Mouse (Mus musculus) MEL (cell line): Measurements from ENCODE around the gene Tnrc6c. TPM values are rescaled to one million over a fixed set of nuclear protein-coding genes. Genes with fewer than 3 reads are reported as not detected.

Source experiments
- DNase-seq: peaks from one replicate; pipeline ENCODE4 v3.0.0; 2011; ENCODE audit warnings: low read depth, low spot score
- H3K27ac ChIP-seq: 2 replicates; pipeline ENCODE4 v1.5.1; 2012; ENCODE audit warnings: low read depth, mild to moderate bottlenecking, control low read depth, low read length, moderate library complexity; ENCODE audit not compliant: control insufficient read depth
- H3K27me3 ChIP-seq, 2 experiments: fragments of 150-350 bp in 1 of 2; sonication (generic) in 1 of 2; 2 replicates each; pipeline ENCODE4 v1.6.1; 2012; ENCODE audit warnings: low read length in 2 of 2, mild to moderate bottlenecking in 2 of 2, improper control_type of control experiment in 1 of 2, moderate library complexity in 1 of 2; ENCODE audit not compliant: insufficient read depth in 2 of 2, control insufficient read depth in 1 of 2
- H3K36me3 ChIP-seq, 2 experiments: 2 replicates each; pipeline ENCODE4 v1.6.1; 2012 to 2014; ENCODE audit warnings: low read length in 2 of 2, improper control_type of control experiment in 1 of 2, inconsistent platforms in 1 of 2, mild to moderate bottlenecking in 1 of 2; ENCODE audit not compliant: insufficient read depth in 2 of 2, control insufficient read depth in 1 of 2
- H3K4me1 ChIP-seq, 2 experiments: fragments of 150-350 bp in 1 of 2; sonication (generic) in 1 of 2; 2 replicates each; pipeline ENCODE4 v1.6.1; 2012; ENCODE audit warnings: low read length in 2 of 2, improper control_type of control experiment in 1 of 2, mild to moderate bottlenecking in 1 of 2; ENCODE audit not compliant: insufficient read depth in 2 of 2, control insufficient read depth in 1 of 2
- H3K4me3 ChIP-seq, 2 experiments: fragments of 150-350 bp in 1 of 2; sonication (generic) in 1 of 2; 2 replicates each; pipeline ENCODE4 v1.5.1; 2012; ENCODE audit warnings: low read depth in 2 of 2, low read length in 2 of 2, mild to moderate bottlenecking in 2 of 2, moderate library complexity in 2 of 2, control low read depth in 1 of 2, improper control_type of control experiment in 1 of 2; ENCODE audit not compliant: control insufficient read depth in 1 of 2, insufficient read depth in 1 of 2
- H3K79me2 ChIP-seq: 2 replicates; pipeline ENCODE4 v1.6.1; 2012; ENCODE audit warnings: mild to moderate bottlenecking, low read length, moderate library complexity; ENCODE audit not compliant: control insufficient read depth, poor library complexity, insufficient read depth
- H3K9ac ChIP-seq: 2 replicates; pipeline ENCODE4 v1.6.1; 2012; ENCODE audit warnings: low read depth, mild to moderate bottlenecking, control low read depth, low read length, moderate library complexity; ENCODE audit not compliant: control insufficient read depth, poor library complexity, severe bottlenecking
- H3K9me3 ChIP-seq: fragments of 150-350 bp; sonication (generic); replicated peaks from 2 replicates; pipeline ENCODE4 v1.6.1; 2012; ENCODE audit warnings: mild to moderate bottlenecking, low read length, improper control_type of control experiment, moderate library complexity; ENCODE audit not compliant: insufficient read depth
- BHLHE40 ChIP-seq: IDR thresholded peaks from 2 replicates; pipeline ENCODE4 v1.6.1; 2012; ENCODE audit warnings: low read depth, mild to moderate bottlenecking, inconsistent platforms, low read length, improper control_type of control experiment, borderline replicate concordance
- CHD1 ChIP-seq: IDR thresholded peaks from 2 replicates; pipeline ENCODE4 v1.6.1; 2012; ENCODE audit warnings: low read depth, mild to moderate bottlenecking, inconsistent platforms, low read length, improper control_type of control experiment
- CHD2 ChIP-seq: IDR thresholded peaks from 2 replicates; pipeline ENCODE4 v1.6.1; 2011; ENCODE audit warnings: low read length, improper control_type of control experiment
- CTCF ChIP-seq, 3 experiments: IDR thresholded peaks in 2 of 3; conservative IDR thresholded peaks in 1 of 3; 2 replicates each; pipeline ENCODE4 v1.5.1; 2011 to 2012; ENCODE audit warnings: low read length in 3 of 3, low read depth in 2 of 3, mild to moderate bottlenecking in 2 of 3, improper control_type of control experiment in 1 of 3, inconsistent platforms in 1 of 3, mixed read lengths in 1 of 3, moderate library complexity in 1 of 3; ENCODE audit not compliant: control insufficient read depth in 1 of 3, insufficient read depth in 1 of 3, poor library complexity in 1 of 3, severe bottlenecking in 1 of 3
- E2F4 ChIP-seq: IDR thresholded peaks from 2 replicates; pipeline ENCODE4 v1.6.1; 2011; ENCODE audit warnings: low read depth, low read length, improper control_type of control experiment, borderline replicate concordance
- ELF1 ChIP-seq: IDR thresholded peaks from 2 replicates; pipeline ENCODE4 v1.6.1; 2014; ENCODE audit warnings: low read depth, mild to moderate bottlenecking, inconsistent platforms, low read length, improper control_type of control experiment, moderate library complexity
- EP300 ChIP-seq, 2 experiments: IDR thresholded peaks; 2 replicates each; pipeline ENCODE4 v1.6.1; 2011; ENCODE audit warnings: improper control_type of control experiment in 2 of 2, low read length in 2 of 2, low read depth in 1 of 2, mild to moderate bottlenecking in 1 of 2
- HCFC1 ChIP-seq: IDR thresholded peaks from 2 replicates; pipeline ENCODE4 v1.6.1; 2012; ENCODE audit warnings: low read depth, mild to moderate bottlenecking, inconsistent platforms, low read length, improper control_type of control experiment, moderate library complexity
- JUND ChIP-seq: IDR thresholded peaks from 2 replicates; pipeline ENCODE4 v1.6.1; 2011; ENCODE audit warnings: low read depth, mild to moderate bottlenecking, improper control_type of control experiment, low read length
- KAT2A ChIP-seq: conservative IDR thresholded peaks from 2 replicates; pipeline ENCODE4 v1.6.1; 2012; ENCODE audit warnings: low read depth, low read length, improper control_type of control experiment, inconsistent platforms
- MAX ChIP-seq: IDR thresholded peaks from 2 replicates; pipeline ENCODE4 v1.6.1; 2011; ENCODE audit warnings: low read length, improper control_type of control experiment
- MXI1 ChIP-seq: IDR thresholded peaks from 2 replicates; pipeline ENCODE4 v1.6.1; 2011; ENCODE audit warnings: mild to moderate bottlenecking, low read depth, low read length, improper control_type of control experiment
- POLR2AphosphoS2 ChIP-seq: IDR thresholded peaks from 2 replicates; pipeline ENCODE4 v1.6.1; 2011; ENCODE audit warnings: low read length, improper control_type of control experiment
- SIN3A ChIP-seq: IDR thresholded peaks from 2 replicates; pipeline ENCODE4 v1.6.1; 2012; ENCODE audit warnings: low read length, improper control_type of control experiment, inconsistent platforms
- TAL1 ChIP-seq: IDR thresholded peaks from 2 replicates; pipeline ENCODE4 v1.6.1; 2012; ENCODE audit warnings: mild to moderate bottlenecking, inconsistent platforms, low read length, moderate library complexity, mixed read lengths
- TCF12 ChIP-seq: IDR thresholded peaks from 2 replicates; pipeline ENCODE4 v1.6.1; 2014; ENCODE audit warnings: low read depth, mild to moderate bottlenecking, inconsistent platforms, low read length, improper control_type of control experiment, moderate library complexity
- USF2 ChIP-seq, 2 experiments: IDR thresholded peaks; 2 replicates each; pipeline ENCODE4 v1.6.1; 2011 to 2012; ENCODE audit warnings: improper control_type of control experiment in 2 of 2, low read length in 2 of 2, borderline replicate concordance in 1 of 2, inconsistent platforms in 1 of 2, low read depth in 1 of 2, mild to moderate bottlenecking in 1 of 2; ENCODE audit not compliant: insufficient read depth in 1 of 2
- ZKSCAN1 ChIP-seq: IDR thresholded peaks from 2 replicates; pipeline ENCODE4 v1.6.1; 2012; ENCODE audit warnings: low read depth, mild to moderate bottlenecking, inconsistent platforms, low read length, improper control_type of control experiment, moderate library complexity
- ZMIZ1 ChIP-seq: IDR thresholded peaks from 2 replicates; pipeline ENCODE4 v1.6.1; 2012; ENCODE audit warnings: low read depth, mild to moderate bottlenecking, inconsistent platforms, low read length, improper control_type of control experiment, moderate library complexity
- ZNF384 ChIP-seq: IDR thresholded peaks from 2 replicates; pipeline ENCODE4 v1.6.1; 2012; ENCODE audit warnings: low read depth, mild to moderate bottlenecking, inconsistent platforms, low read length, improper control_type of control experiment
- polyA plus RNA-seq, 2 experiments: library from polyadenylated mRNA; stranded (reverse) in 1 of 2; unstranded in 1 of 2; fragments of >175 nt in 1 of 2; fragments of >200 nt in 1 of 2; gene quantifications; 2 replicates each; pipeline versions ENCODE4 v1.2.1 to v1.2.4; 2012; ENCODE audit warnings: low replicate concordance in 2 of 2, low read depth in 1 of 2; ENCODE audit not compliant: insufficient read length in 2 of 2, insufficient read depth in 1 of 2, missing spikeins in 1 of 2
- total RNA-seq: library from RNA; depleted of rRNA; stranded (reverse); fragments of 300-350 nt; gene quantifications from 2 replicates; pipeline ENCODE4 v1.2.3, GENCODE M21; 2012

Tnrc6c gene
- total and polyA plus RNA-seq, 3 experiments: 16.0 to 19.1 TPM; not detected in 1

DNA sequence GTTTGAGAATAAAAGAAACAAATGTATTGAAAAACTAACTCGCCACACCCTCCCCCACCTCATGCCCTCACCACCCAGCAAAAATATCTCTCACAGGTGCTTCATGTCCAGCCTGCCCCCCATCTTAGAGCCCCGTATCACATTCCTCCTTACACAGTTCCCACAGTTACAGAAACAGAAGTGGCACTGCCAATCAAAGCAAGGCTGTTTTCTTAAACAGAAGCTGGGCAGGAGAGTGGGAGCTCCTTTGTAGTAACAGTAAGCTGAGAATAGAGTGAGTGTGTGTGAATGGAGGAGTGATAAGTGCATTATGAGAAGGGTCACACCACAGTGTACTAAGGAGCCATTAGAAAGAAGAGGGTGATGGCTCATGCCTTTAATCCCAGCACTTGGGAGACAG lies 34.5 kb downstream of the Tnrc6c start:
- Histone ChIP-seq H3K4me3 (no peak overlapping the region), H3K36me3 (no peaks in the 10 kb centered on the region), H3K4me1 (no peaks in the 10 kb centered on the region; a peak in 2 of 4 replicates), H3K9me3 (no peaks in the 10 kb centered on the region), H3K9ac (no peak overlapping the region), H3K79me2 (peaks cover 20% of the 10 kb centered on the region), H3K27ac (no peak overlapping the region), H3K27me3 (no peaks in the 10 kb centered on the region)
- DNase-seq: no peak
- TF ChIP-seq HCFC1 (no peak), SIN3A (no peak), USF2 (IDR thresholded peaks at IDR 0.05; ENCODE audit: borderline replicate concordance in 1 of 2, insufficient read depth in 1 of 2, low read depth in 1 of 2, low read length in 2 of 2) (no peak)

DNA sequence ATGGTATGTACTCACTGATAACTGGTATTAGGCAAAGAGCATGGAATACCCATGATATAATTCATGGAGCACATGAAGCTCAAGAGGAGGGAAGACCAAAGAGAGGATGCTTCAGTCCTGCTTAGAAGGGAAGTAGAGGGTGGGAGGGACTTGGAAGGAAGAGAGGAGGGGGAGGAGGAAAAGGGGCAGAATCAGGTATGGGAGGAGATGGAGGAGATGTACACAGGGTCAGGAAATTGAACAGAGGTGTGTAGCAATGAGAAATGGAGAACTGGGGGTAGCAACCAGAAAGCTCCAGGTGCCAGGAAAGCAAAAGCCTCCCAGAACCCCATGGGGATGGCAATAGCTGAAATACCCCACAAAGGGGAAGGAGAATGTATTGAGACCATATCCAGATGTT lies 37.2 kb downstream of the Tnrc6c start:
- no peak for DNase-seq
- H3K9me3 ChIP-seq: no peaks in the 10 kb centered on the region
- TF ChIP-seq TAL1: no peak
- no peak for TF ChIP-seq E2F4
- no peak for TF ChIP-seq MXI1
- TF ChIP-seq ZNF384: no peak
- no peak for TF ChIP-seq CHD1
- no peak for TF ChIP-seq ZKSCAN1
- no peak for TF ChIP-seq BHLHE40
- no peak for TF ChIP-seq JUND
- TF ChIP-seq EP300 (IDR thresholded peaks at IDR 0.05; ENCODE audit: low read depth in 1 of 2, low read length in 2 of 2): no peak
- no peak for TF ChIP-seq MAX
- H3K4me1 ChIP-seq: peaks cover 2 to 4% of the 10 kb centered on the region in 2 experiments; a peak in 3 of 4 replicates
- H3K27ac ChIP-seq: no peak overlapping the region
- H3K27me3 ChIP-seq: no peaks in the 10 kb centered on the region
- H3K9ac ChIP-seq: no peak overlapping the region
- peaks cover 0 to 5% of the 10 kb centered on the region in 2 experiments; a peak in 2 of 4 replicates for H3K36me3 ChIP-seq
- H3K79me2 ChIP-seq: peaks cover 18% of the 10 kb centered on the region
- H3K4me3 ChIP-seq: no peak overlapping the region

DNA sequence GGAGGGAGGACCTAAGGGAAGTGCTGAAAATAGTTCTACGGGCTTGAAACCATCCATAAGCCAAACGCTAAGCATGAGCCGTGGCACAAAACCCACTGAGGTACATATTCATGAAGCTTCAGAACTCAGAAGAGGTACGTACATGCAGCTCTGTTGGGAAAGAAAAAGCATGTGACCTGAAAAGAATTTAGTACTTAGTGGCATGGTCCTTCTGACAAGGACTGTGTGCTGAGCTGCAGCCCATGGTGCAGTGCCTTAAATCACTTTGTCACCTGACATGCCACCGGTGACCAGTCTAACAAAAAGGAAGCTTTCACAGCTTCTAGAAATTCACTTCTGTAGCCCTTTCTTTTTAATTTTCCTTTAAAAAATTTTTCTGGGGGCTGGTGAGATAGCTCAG lies 40.0 kb downstream of the Tnrc6c start:
- Histone ChIP-seq H3K27ac (no peak overlapping the region), H3K27me3 (no peaks in the 10 kb centered on the region), H3K9me3 (no peaks in the 10 kb centered on the region), H3K4me1 (peaks cover 6 to 13% of the 10 kb centered on the region in 2 experiments), H3K4me3 (no peak overlapping the region), H3K79me2 (peaks cover 12% of the 10 kb centered on the region), H3K9ac (no peak overlapping the region), H3K36me3 (peaks cover 0 to 12% of the 10 kb centered on the region in 2 experiments; a peak in 3 of 4 replicates)
- no peak for DNase-seq
- TF ChIP-seq ZNF384 (no peak), MAX (no peak), POLR2AphosphoS2 (no peak), CHD2 (no peak), ZMIZ1 (no peak), CTCF (IDR thresholded peaks at IDR 0.05 in 2 of 3, conservative IDR thresholded peaks at IDR 0.05 in 1 of 3; ENCODE audit: control insufficient read depth in 1 of 3, insufficient read depth in 1 of 3, low read depth in 2 of 3, low read length in 3 of 3, poor library complexity in 1 of 3, severe bottlenecking in 1 of 3) (no peak), TCF12 (no peak), ELF1 (no peak), EP300 (IDR thresholded peaks at IDR 0.05; ENCODE audit: low read depth in 1 of 2, low read length in 2 of 2) (no peak), TAL1 (no peak), BHLHE40 (no peak), HCFC1 (no peak), KAT2A (no peak), JUND (no peak), ZKSCAN1 (no peak), USF2 (IDR thresholded peaks at IDR 0.05; ENCODE audit: borderline replicate concordance in 1 of 2, insufficient read depth in 1 of 2, low read depth in 1 of 2, low read length in 2 of 2) (no peak)
